Mouse (Mus musculus): ENCODE measurements around the gene Ebf1.

Ebf1 gene

GRCm38 (mm10) chr11:44616788-44617712 is at the start of gene Ebf1:
Ebf1 (plus strand) TSS chr11:44617317.
- peak; percentile 96 to 98 for DNase-seq

GRCm38 (mm10) chr11:44570336-44570735 is 46.8 kb upstream of the Ebf1 start:
- peak; percentile 73 to 79 for DNase-seq

- no peak for DNase-seq
Measured at GRCm38 (mm10) chr11:44572781-44573180, 44.3 kb upstream of the Ebf1 start.

- no peak for DNase-seq
Measured at GRCm38 (mm10) chr11:44573396-44573795, 43.7 kb upstream of the Ebf1 start.

GRCm38 (mm10) chr11:44574391-44574790 is 42.7 kb upstream of the Ebf1 start:
- DNase-seq: no peak

GRCm38 (mm10) chr11:44574820-44575219 is 42.3 kb upstream of the Ebf1 start:
- no peak for DNase-seq

- DNase-seq: no peak
Measured at GRCm38 (mm10) chr11:44577911-44578310, 39.2 kb upstream of the Ebf1 start.

- DNase-seq: peak; percentile 48 to 53
Measured at GRCm38 (mm10) chr11:44581277-44581683, 35.8 kb upstream of the Ebf1 start.

- peak; percentile 87 to 92 for DNase-seq
Measured at GRCm38 (mm10) chr11:44586047-44586696, 30.9 kb upstream of the Ebf1 start.

- DNase-seq: no peak
Measured at GRCm38 (mm10) chr11:44593016-44593415, 24.1 kb upstream of the Ebf1 start.

- no peak for DNase-seq
Measured at GRCm38 (mm10) chr11:44594768-44595167, 22.3 kb upstream of the Ebf1 start.

GRCm38 (mm10) chr11:44606881-44607280 is 10.2 kb upstream of the Ebf1 start:
- DNase-seq: no peak

- DNase-seq: no peak
Measured at GRCm38 (mm10) chr11:44608646-44609045, 8.5 kb upstream of the Ebf1 start.

- peak; percentile 97 to 98 for DNase-seq
Measured at GRCm38 (mm10) chr11:44610971-44611781, 5.9 kb upstream of the Ebf1 start.

GRCm38 (mm10) chr11:44612156-44612555 is 5.0 kb upstream of the Ebf1 start:
- no peak for DNase-seq

- peak; percentile 30 to 35 for DNase-seq
Measured at GRCm38 (mm10) chr11:44612681-44613410, 4.3 kb upstream of the Ebf1 start.

- peak; percentile 48 to 53 for DNase-seq
Measured at GRCm38 (mm10) chr11:44613411-44614180, 3.5 kb upstream of the Ebf1 start.

GRCm38 (mm10) chr11:44616078-44616787 is 884 bp upstream of the Ebf1 start:
- DNase-seq: peak in 1 of 2 experiments; percentile 16

- peak; percentile 76 for DNase-seq
Measured at GRCm38 (mm10) chr11:44617734-44618586, 843 bp downstream of the Ebf1 start.
